Mouse (Mus musculus) forebrain, embryonic 11.5 days (tissue): ENCODE data around the gene Spag7. TPM values are rescaled to one million over a fixed set of nuclear protein-coding genes. Genes with fewer than 3 reads are reported as not detected.

Experiments
- ATAC-seq: fragments of 200-750 bp; cut with Nextera tagmentation; replicated peaks from 2 replicates; pipeline ENCODE4 v1.8.0; 2017; ENCODE audit warnings: moderate TSS enrichment; ENCODE audit not compliant: low FRiP score
- DNase-seq: peaks from one replicate; pipeline ENCODE4 v3.0.0-alpha.2; 2017; ENCODE audit warnings: low spot score
- H3K27ac ChIP-seq: fragments of 300-500 bp; sonication (generic); 2 replicates; pipeline ENCODE4 v1.5.1; 2014; ENCODE audit warnings: low read depth, low read length
- H3K27me3 ChIP-seq: fragments of 300-500 bp; sonication (generic); 2 replicates; pipeline ENCODE4 v1.6.1; 2014; ENCODE audit warnings: mild to moderate bottlenecking, low read length, mixed read lengths; ENCODE audit not compliant: control insufficient read depth, insufficient read depth
- H3K36me3 ChIP-seq: fragments of 300-500 bp; sonication (generic); 2 replicates; pipeline ENCODE4 v1.6.1; 2014; ENCODE audit warnings: mild to moderate bottlenecking, low read length, moderate library complexity, mixed read lengths; ENCODE audit not compliant: control insufficient read depth, insufficient read depth
- H3K4me1 ChIP-seq: fragments of 300-500 bp; sonication (generic); replicated peaks from 2 replicates; pipeline ENCODE4 v1.6.1; 2014; ENCODE audit warnings: low read length, mixed read lengths; ENCODE audit not compliant: control insufficient read depth, insufficient read depth
- H3K4me2 ChIP-seq: fragments of 300-500 bp; sonication (generic); 2 replicates; pipeline ENCODE4 v1.6.1; 2014; ENCODE audit warnings: low read depth, mild to moderate bottlenecking, low read length, moderate library complexity, mixed read lengths; ENCODE audit not compliant: severe bottlenecking
- H3K4me3 ChIP-seq: fragments of 300-500 bp; sonication (generic); 2 replicates; pipeline ENCODE4 v1.5.1; 2014; ENCODE audit warnings: low read depth, low read length
- H3K9ac ChIP-seq: fragments of 300-500 bp; sonication (generic); 2 replicates; pipeline ENCODE4 v1.6.1; 2014; ENCODE audit warnings: low read length
- H3K9me3 ChIP-seq: fragments of 300-500 bp; sonication (generic); 2 replicates; pipeline ENCODE4 v1.6.1; 2016; ENCODE audit warnings: low read length, mixed read lengths; ENCODE audit not compliant: control insufficient read depth
- WGBS: fragments of 180-500 bp; shearing (Covaris S2); extraction: QIAGEN DNeasy Blood & Tissue Kit; methylation state at CpG from one replicate; pipeline ENCODE4 v1.1.7; 2014; 5-methylcytosine and 5-hydroxymethylcytosine counted together
- polyA plus RNA-seq: library from polyadenylated mRNA; unstranded; fragments of >200 nt; fragmentation: Nextera tagmentation; extraction: Ambion mirVana; gene quantifications from 2 replicates; pipeline ENCODE4 v1.2.1, GENCODE M21; 2014

Gene Spag7
- polyA plus RNA-seq, 1 experiment from 2014 or later: 160 TPM

- Histone ChIP-seq H3K9ac (no peak overlapping the region), H3K4me2 (no peak overlapping the region), H3K36me3 (peaks cover 3% of the 10 kb centered on the region; the same call in 1 of the 2 replicates), H3K27me3 (no peaks in the 10 kb centered on the region), H3K27ac (no peak overlapping the region), H3K4me3 (no peak overlapping the region), H3K9me3 (no peaks in the 10 kb centered on the region), H3K4me1 (no peaks in the 10 kb centered on the region)
- no peak for DNase-seq
- WGBS: 85% methylated on average over 8 of the region's 8 CpGs
- no peak for ATAC-seq
These were observed 29.2 kb downstream of the Spag7 start for GRCm38 (mm10) chr11:70639976-70640375.

DNA sequence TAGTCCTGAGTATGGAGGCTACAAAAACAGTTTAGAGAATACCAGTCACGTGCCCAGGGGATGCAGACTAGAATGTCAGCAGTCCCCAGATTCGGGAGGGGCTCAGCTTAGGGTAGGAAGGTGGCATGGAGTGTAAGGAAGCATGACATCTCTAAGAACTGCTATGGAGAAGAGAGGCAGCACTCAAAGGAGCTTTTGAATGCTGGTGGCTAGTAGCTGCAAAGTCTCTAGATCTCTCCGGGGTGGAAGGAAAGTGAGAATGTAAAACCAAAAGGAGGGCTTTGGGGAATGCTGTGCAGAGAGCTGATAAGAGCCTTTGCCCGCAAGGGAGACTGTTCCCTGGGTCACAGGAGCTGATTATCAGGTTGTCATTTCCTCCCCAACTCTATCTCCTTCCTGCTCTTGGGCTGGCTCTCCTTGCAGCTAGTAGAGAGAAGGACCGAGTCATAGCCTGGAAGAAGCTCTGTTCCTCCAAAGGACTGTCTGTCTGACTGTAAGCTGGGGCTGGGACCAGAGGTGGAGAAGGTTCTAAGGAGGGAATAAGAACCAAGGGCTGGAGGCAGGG is 30.4 kb downstream of the Spag7 start, which contains the start of gene Gp1ba:
TSS of gene Gp1ba (plus strand) at position 409 of the 565 bp plus-strand sequence.
- H3K4me3 ChIP-seq: no peak within 1 kb of the TSS
- DNase-seq: no peak
- ATAC-seq: no peak
- H3K9me3 ChIP-seq: no peaks in the 10 kb centered on the region
- no peak within 1 kb of the TSS for H3K4me2 ChIP-seq
- H3K27me3 ChIP-seq: no peaks in the 10 kb centered on the region
- H3K36me3 ChIP-seq: no peaks in the 10 kb centered on the region
- H3K9ac ChIP-seq: no peak within 1 kb of the TSS
- H3K4me1 ChIP-seq: no peaks in the 10 kb centered on the region
- 58% methylated on average over 5 of the region's 5 CpGs for WGBS
- no peak within 1 kb of the TSS for H3K27ac ChIP-seq

GRCm38 (mm10) chr11:70638293-70638692 is 30.9 kb downstream of the Spag7 start:
- H3K27ac ChIP-seq: no peak overlapping the region
- 82% methylated on average over 1 of the region's 1 CpGs for WGBS
- no peak for ATAC-seq
- H3K9ac ChIP-seq: no peak overlapping the region
- H3K4me1 ChIP-seq: no peaks in the 10 kb centered on the region
- no peak for DNase-seq
- no peaks in the 10 kb centered on the region for H3K36me3 ChIP-seq
- no peak overlapping the region for H3K4me3 ChIP-seq
- no peak overlapping the region for H3K4me2 ChIP-seq
- H3K27me3 ChIP-seq: no peaks in the 10 kb centered on the region
- H3K9me3 ChIP-seq: no peaks in the 10 kb centered on the region

DNA sequence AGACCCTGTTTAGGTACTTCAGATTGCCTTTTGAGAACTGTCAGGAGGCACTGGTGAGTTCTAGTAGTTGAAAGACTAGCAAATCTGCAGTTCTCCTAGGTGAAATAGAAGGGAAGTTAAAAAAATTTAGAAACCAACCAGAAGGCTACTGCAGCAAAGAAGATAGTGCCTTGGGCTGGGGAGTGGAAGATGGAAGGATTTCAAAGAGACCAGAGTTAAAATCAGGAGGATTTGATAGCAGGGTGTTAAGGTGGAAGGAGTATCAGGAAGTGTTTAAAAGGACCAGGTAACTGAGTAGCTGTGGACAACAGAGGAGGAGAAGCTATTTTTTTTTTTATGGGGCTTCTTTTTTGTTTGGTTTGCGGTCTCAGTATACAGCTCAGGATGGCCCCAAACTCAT is 31.5 kb downstream of the Spag7 start:
- ATAC-seq: no peak

GRCm38 (mm10) chr11:70635601-70636000 is 33.6 kb downstream of the Spag7 start:
- no peaks in the 10 kb centered on the region for H3K36me3 ChIP-seq
- H3K27ac ChIP-seq: no peak overlapping the region
- no peak overlapping the region for H3K4me3 ChIP-seq
- H3K4me1 ChIP-seq: no peaks in the 10 kb centered on the region
- no peak for DNase-seq
- H3K27me3 ChIP-seq: no peaks in the 10 kb centered on the region
- H3K9ac ChIP-seq: no peak overlapping the region
- no peak for ATAC-seq
- no peak overlapping the region for H3K4me2 ChIP-seq
- 84% methylated on average over 4 of the region's 4 CpGs for WGBS
- no peaks in the 10 kb centered on the region for H3K9me3 ChIP-seq

More for the DNA sequence above, 31.5 kb downstream of the Spag7 start:
- Histone ChIP-seq H3K27me3 (no peaks in the 10 kb centered on the region), H3K36me3 (no peaks in the 10 kb centered on the region), H3K4me1 (no peaks in the 10 kb centered on the region), H3K27ac (no peak overlapping the region), H3K9me3 (no peaks in the 10 kb centered on the region), H3K4me2 (no peak overlapping the region), H3K9ac (no peak overlapping the region), H3K4me3 (no peak overlapping the region)
- DNase-seq: no peak
- WGBS: 89% methylated on average over 1 of the region's 1 CpGs

DNA sequence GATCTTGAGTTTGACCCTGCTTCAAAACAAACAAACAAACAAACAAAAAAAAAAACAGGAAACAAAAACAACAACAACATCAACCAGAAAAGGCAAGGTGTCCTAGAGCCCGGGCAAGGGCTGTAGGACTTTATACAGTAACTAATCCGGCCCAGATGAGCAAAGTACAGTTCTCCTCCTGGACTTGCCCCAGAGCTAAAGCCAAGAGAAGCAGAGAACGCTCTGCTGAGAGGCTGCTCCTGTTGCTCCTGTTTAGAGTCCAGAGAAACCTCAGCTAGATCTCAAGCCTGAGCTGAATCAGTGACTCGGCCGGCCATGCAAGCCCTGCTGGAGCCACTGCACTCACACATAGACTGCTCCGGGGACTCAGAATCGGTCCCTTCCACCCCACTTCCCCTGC is 39.1 kb downstream of the Spag7 start:
- no peak overlapping the region for H3K4me3 ChIP-seq
- H3K27ac ChIP-seq: no peak overlapping the region
- H3K36me3 ChIP-seq: no peaks in the 10 kb centered on the region
- no peaks in the 10 kb centered on the region for H3K9me3 ChIP-seq
- H3K9ac ChIP-seq: no peak overlapping the region
- no peak overlapping the region for H3K4me2 ChIP-seq
- no peaks in the 10 kb centered on the region for H3K4me1 ChIP-seq
- ATAC-seq (no peak), DNase-seq (no peak)
- 76% methylated on average over 7 of the region's 7 CpGs for WGBS
- no peaks in the 10 kb centered on the region for H3K27me3 ChIP-seq

- H3K9me3 ChIP-seq: no peaks in the 10 kb centered on the region
- ATAC-seq: no peak
- no peaks in the 10 kb centered on the region for H3K36me3 ChIP-seq
- no peak overlapping the region for H3K4me2 ChIP-seq
- no peaks in the 10 kb centered on the region for H3K4me1 ChIP-seq
- no peak overlapping the region for H3K27ac ChIP-seq
- H3K9ac ChIP-seq: no peak overlapping the region
- no peaks in the 10 kb centered on the region for H3K27me3 ChIP-seq
- 50% methylated on average over 5 of the region's 5 CpGs for WGBS
- no peak overlapping the region for H3K4me3 ChIP-seq
- DNase-seq: no peak
These were observed 39.7 kb downstream of the Spag7 start for GRCm38 (mm10) chr11:70629557-70629956.

GRCm38 (mm10) chr11:70628431-70628830 is 40.8 kb downstream of the Spag7 start:
- ATAC-seq: no peak
- no peaks in the 10 kb centered on the region for H3K9me3 ChIP-seq
- no peaks in the 10 kb centered on the region for H3K27me3 ChIP-seq
- no peak for DNase-seq
- no peak overlapping the region for H3K4me3 ChIP-seq
- H3K9ac ChIP-seq: no peak overlapping the region
- H3K4me2 ChIP-seq: no peak overlapping the region
- H3K4me1 ChIP-seq: no peaks in the 10 kb centered on the region
- H3K36me3 ChIP-seq: no peaks in the 10 kb centered on the region
- H3K27ac ChIP-seq: no peak overlapping the region
- WGBS: 70% methylated on average over 2 of the region's 2 CpGs

DNA sequence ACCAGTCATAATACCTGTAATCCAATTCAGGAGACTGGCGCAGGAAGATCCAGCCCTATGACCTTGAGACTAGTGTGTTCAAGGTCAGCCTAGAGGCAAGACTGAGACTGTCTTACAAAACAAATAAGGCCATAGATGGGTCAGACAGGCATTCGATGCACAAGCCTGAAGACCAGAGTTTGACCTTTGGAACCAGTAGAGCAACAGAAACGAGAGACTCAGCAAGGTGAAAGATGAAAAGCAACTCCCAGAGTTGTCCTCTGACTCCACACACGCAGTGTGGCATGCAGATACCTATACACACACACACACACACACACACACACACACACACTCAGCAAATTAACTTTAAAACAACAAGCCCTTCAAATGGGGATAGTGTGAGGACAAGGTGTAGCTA is 42.3 kb downstream of the Spag7 start:
- 76% methylated on average over 4 of the region's 4 CpGs for WGBS
- no peaks in the 10 kb centered on the region for H3K36me3 ChIP-seq
- no peaks in the 10 kb centered on the region for H3K9me3 ChIP-seq
- no peak overlapping the region for H3K9ac ChIP-seq
- H3K4me1 ChIP-seq: no peaks in the 10 kb centered on the region
- H3K27ac ChIP-seq: no peak overlapping the region
- DNase-seq (no peak), ATAC-seq (no peak)
- H3K4me2 ChIP-seq: no peak overlapping the region
- no peak overlapping the region for H3K4me3 ChIP-seq
- no peaks in the 10 kb centered on the region for H3K27me3 ChIP-seq
